Mouse (Mus musculus): Measurements from ENCODE around the gene Trim29. TPM values are rescaled to one million over a fixed set of nuclear protein-coding genes. Genes with fewer than 3 reads are reported as not detected.

Gene Trim29
- not detected for polyA plus RNA-seq (2014; fragmentation: Illumina TruSeq; extraction: RNeasy Lipid Tissue Mini Kit (QIAGEN cat#74804); ENCODE audit: low replicate concordance)

GRCm38 (mm10) chr9:43310538-43310937 lies at the start of gene Trim29:
Gene Trim29 (plus strand): TSS chr9:43310848.

Other genes with a start within 250 kb of the Trim29 start
- 16.0 TPM for gene Arhgef12, start 203.6 kb upstream of the Trim29 start, polyA plus RNA-seq (2014; fragmentation: Illumina TruSeq; extraction: RNeasy Lipid Tissue Mini Kit (QIAGEN cat#74804); ENCODE audit: low replicate concordance)
- gene Tmem136, start 194.3 kb upstream of the Trim29 start, polyA plus RNA-seq (2014; fragmentation: Illumina TruSeq; extraction: RNeasy Lipid Tissue Mini Kit (QIAGEN cat#74804); ENCODE audit: low replicate concordance), result 2.5 TPM
- 1.4 TPM for gene Pou2f3, start 100.5 kb upstream of the Trim29 start, polyA plus RNA-seq (2014; fragmentation: Illumina TruSeq; extraction: RNeasy Lipid Tissue Mini Kit (QIAGEN cat#74804); ENCODE audit: low replicate concordance)
- gene Oaf, start 70.9 kb upstream of the Trim29 start, polyA plus RNA-seq (2014; fragmentation: Illumina TruSeq; extraction: RNeasy Lipid Tissue Mini Kit (QIAGEN cat#74804); ENCODE audit: low replicate concordance), result 0.82 TPM